In genomic region chr2:6561337-6561736, GRCm38 (mm10) we compare ENCODE assay signal across 26 mouse cellular contexts.
"Had no signal": no experiment of that assay in that cellular context is flagged by ENCODE, and none has a peak within 500 bp of the region (broad histone marks: within the 10 kb centered on the region; RNA-seq: fewer than 3 reads in every experiment).

No protein-coding gene starts in this region.

- H3K36me3 ChIP-seq: intestine, embryonic 15.5 days; kidney, embryonic 15.5 days; limb, embryonic 10.5 days; limb, embryonic 12.5 days; liver, embryonic 13.5 days had no signal

- H3K9ac ChIP-seq: heart, embryonic 12.5 days; hindbrain, embryonic 12.5 days; hindbrain, embryonic 14.5 days; intestine, embryonic 15.5 days; kidney, embryonic 15.5 days; limb, embryonic 12.5 days; liver, embryonic 13.5 days had no signal

- H3K4me3 ChIP-seq: gastrocnemius, adult 2 months; heart, embryonic 10.5 days; heart, embryonic 12.5 days; hindbrain, embryonic 10.5 days; hindbrain, embryonic 12.5 days; intestine, embryonic 15.5 days; kidney, embryonic 15.5 days; limb, embryonic 10.5 days; limb, embryonic 12.5 days; liver, embryonic 13.5 days had no signal

- H3K4me1 ChIP-seq: heart, embryonic 10.5 days; heart, embryonic 12.5 days; hindbrain, embryonic 10.5 days; hindbrain, embryonic 12.5 days; intestine, embryonic 15.5 days; kidney, embryonic 15.5 days; limb, embryonic 10.5 days; limb, embryonic 12.5 days; liver, embryonic 13.5 days had no signal

- H3K27me3 ChIP-seq: heart, embryonic 12.5 days; hindbrain, embryonic 12.5 days; intestine, embryonic 15.5 days; kidney, embryonic 15.5 days; limb, embryonic 12.5 days; liver, embryonic 13.5 days had no signal

- H3K4me2 ChIP-seq: heart, embryonic 12.5 days; hindbrain, embryonic 12.5 days; hindbrain, embryonic 14.5 days; intestine, embryonic 15.5 days; kidney, embryonic 15.5 days; limb, embryonic 12.5 days; liver, embryonic 11.5 days; liver, embryonic 13.5 days had no signal

- H3K27ac ChIP-seq: gastrocnemius, adult 2 months; heart, embryonic 10.5 days; hindbrain, embryonic 10.5 days; hindbrain, embryonic 12.5 days; hindbrain, embryonic 14.5 days; intestine, embryonic 15.5 days; kidney, embryonic 15.5 days; kidney, postnatal 0 days; limb, embryonic 10.5 days; limb, embryonic 12.5 days; liver, embryonic 13.5 days had no signal

- DNase-seq: gastrocnemius, adult 2 months; gastrocnemius, postnatal 10 days; gastrocnemius, postnatal 25 days; heart, adult 18-20 months; heart, postnatal 10 days; heart, postnatal 4 days; kidney, adult 18-20 months; kidney, adult 8-10 months; kidney, postnatal 14 days; kidney, postnatal 36 days; layer of hippocampus, postnatal 36 days; liver; liver, embryonic 13.5 days had no signal

- H3K9me3 ChIP-seq: heart, embryonic 10.5 days; heart, embryonic 12.5 days; hindbrain, embryonic 10.5 days; hindbrain, embryonic 12.5 days; intestine, embryonic 15.5 days; kidney, embryonic 15.5 days; limb, embryonic 10.5 days; limb, embryonic 12.5 days; liver, embryonic 13.5 days had no signal

- ATAC-seq: hindbrain, embryonic 16.5 days; inflammation-experienced regulatory T-cells, adult 6 months; intestine, embryonic 15.5 days had no signal
